ENCODE assay signal across 8 mouse cellular contexts in genomic region chr3:66650076-66650748, GRCm38 (mm10).
DNase-seq lines count a peak whose midpoint lies in the region; ATAC-seq lines count a peak whose summit lies in the region.

No protein-coding gene starts in this region.

- no peaks in the 10 kb centered on the region for H3K27me3 ChIP-seq in heart, embryonic 11.5 days (ENCODE audit: control insufficient read depth, insufficient read depth, low read length)
- no peaks in the 10 kb centered on the region for H3K27me3 ChIP-seq in stomach, embryonic 16.5 days (ENCODE audit: control insufficient read depth, insufficient read depth, low read length)

- no peak overlapping the region for H3K4me3 ChIP-seq in heart, embryonic 11.5 days (ENCODE audit: low read depth, low read length)
- H3K4me3 ChIP-seq in stomach, embryonic 16.5 days (replicated peaks; ENCODE audit: low read length) = no peak overlapping the region

- H3K9ac ChIP-seq in heart, embryonic 11.5 days (ENCODE audit: low read depth, low read length) = no peak overlapping the region
- H3K9ac ChIP-seq in stomach, embryonic 16.5 days (ENCODE audit: low read length) = no peak overlapping the region

- WGBS in heart, embryonic 11.5 days (ENCODE audit: insufficient replicate concordance) = 74% methylated on average over 15 of the region's 15 CpGs
- WGBS in stomach, embryonic 16.5 days = 46% methylated on average over 15 of the region's 15 CpGs

- DNase-seq in heart, postnatal 25 days (ENCODE audit: low spot score) = no peak
- peak; percentile 41 for DNase-seq in testis, postnatal 10 days (ENCODE audit: low spot score)
- no peak for DNase-seq in testis, postnatal 14 days (ENCODE audit: low spot score)
- peak; percentile 17 for DNase-seq in gastrocnemius, postnatal 25 days
- DNase-seq in layer of hippocampus, postnatal 36 days = peak; percentile 41 to 50
- DNase-seq in thymus, postnatal 25 days = no peak

- intact Hi-C loops in heart, postnatal 25 days (cut with DNase I) = no loop called here

- H3K36me3 ChIP-seq in heart, embryonic 11.5 days (ENCODE audit: control insufficient read depth, insufficient read depth, low read length) = no peaks in the 10 kb centered on the region
- no peaks in the 10 kb centered on the region for H3K36me3 ChIP-seq in stomach, embryonic 16.5 days (ENCODE audit: control insufficient read depth, insufficient read depth, low read length)

- H3K4me1 ChIP-seq in heart, embryonic 11.5 days (ENCODE audit: control insufficient read depth, insufficient read depth, low read length) = peaks cover 7% of the 10 kb centered on the region; the same call in 1 of the 2 replicates
- no peaks in the 10 kb centered on the region; the same call in 1 of the 2 replicates for H3K4me1 ChIP-seq in stomach, embryonic 16.5 days (ENCODE audit: control insufficient read depth, insufficient read depth, low read length)

- no peak for ATAC-seq in heart, embryonic 11.5 days (replicated peaks; ENCODE audit: insufficient number of reproducible peaks, low FRiP score, low TSS enrichment)
- ATAC-seq in stomach, embryonic 16.5 days (ENCODE audit: insufficient read depth, low FRiP score) = peak; percentile 29; the same call in 1 of the 2 replicates

- no peak overlapping the region for H3K4me2 ChIP-seq in heart, embryonic 11.5 days
- 0 out of 2 replicates have a peak overlapping the region, but pooled peaks have one; percentile 0 for H3K4me2 ChIP-seq in stomach, embryonic 16.5 days (ENCODE audit: low read depth, low read length)

- H3K27ac ChIP-seq in heart, embryonic 11.5 days (ENCODE audit: low read depth, low read length) = 0 out of 2 replicates have a peak overlapping the region, but pooled peaks have one; percentile 15
- H3K27ac ChIP-seq in stomach, embryonic 16.5 days (ENCODE audit: low read length) = no peak overlapping the region

- H3K9me3 ChIP-seq in heart, embryonic 11.5 days (replicated peaks; ENCODE audit: control insufficient read depth, low read length) = no peaks in the 10 kb centered on the region
- no peaks in the 10 kb centered on the region for H3K9me3 ChIP-seq in stomach, embryonic 16.5 days (replicated peaks; ENCODE audit: control insufficient read depth, low read length)

Comparison
In these comparisons a context has a peak if more than half of its experiments do, and no peak if none do; other contexts are left out.
1. DNase-seq: peak in testis, postnatal 10 days (single experiment), gastrocnemius, postnatal 25 days (single experiment) and layer of hippocampus, postnatal 36 days (2 of 2); none in heart, postnatal 25 days (single experiment), testis, postnatal 14 days (single experiment) and thymus, postnatal 25 days (single experiment).